Mouse (Mus musculus): ENCODE measurements at regions not wholly inside any gene's neighbourhood (a gene's known extent, or its start where the extent isn't known, plus 50 kb on each side); places are given as distances from the start of the nearest gene placed in this dataset.

DNA sequence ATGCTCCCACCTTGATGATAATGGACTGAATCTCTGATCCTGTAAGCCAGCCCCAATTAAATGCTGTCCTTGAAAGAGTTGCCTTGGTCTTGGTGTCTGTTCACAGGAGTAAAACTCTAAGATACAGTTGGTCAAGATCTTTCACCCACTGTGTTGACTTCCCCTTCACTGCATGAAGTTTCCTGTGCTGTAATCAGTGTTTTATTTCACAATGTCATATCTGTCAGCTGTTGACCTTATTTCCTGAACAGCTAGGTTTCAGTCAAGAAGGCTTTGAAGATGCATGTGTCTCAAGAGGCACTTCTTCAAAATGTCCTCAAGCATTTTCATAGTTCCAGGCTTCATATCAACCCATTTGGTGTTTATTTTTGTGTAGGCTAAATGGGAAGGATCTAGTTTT lies 597.3 kb upstream of the Fam92a start:
- DNase-seq, result no peak

DNA sequence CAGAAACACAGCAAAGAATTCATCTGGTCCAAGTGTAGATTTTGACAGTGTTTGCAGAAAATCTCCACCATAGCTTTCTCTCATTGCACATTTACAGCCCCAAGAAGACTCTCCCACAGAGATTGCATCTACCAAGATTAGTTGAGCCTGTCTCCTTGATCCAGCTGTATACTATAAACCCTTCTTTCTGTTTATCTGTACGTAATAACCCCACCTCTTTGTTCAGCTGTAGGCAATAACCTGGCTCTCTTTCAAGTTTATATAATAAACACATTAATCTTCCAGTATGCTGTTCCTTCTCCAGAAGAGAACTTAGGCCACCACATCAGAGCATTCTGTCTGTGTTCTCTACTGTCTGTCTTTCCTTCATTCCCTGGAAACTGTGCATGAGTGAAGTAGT lies 594.9 kb upstream of the Fam92a start:
- no peak for DNase-seq

DNA sequence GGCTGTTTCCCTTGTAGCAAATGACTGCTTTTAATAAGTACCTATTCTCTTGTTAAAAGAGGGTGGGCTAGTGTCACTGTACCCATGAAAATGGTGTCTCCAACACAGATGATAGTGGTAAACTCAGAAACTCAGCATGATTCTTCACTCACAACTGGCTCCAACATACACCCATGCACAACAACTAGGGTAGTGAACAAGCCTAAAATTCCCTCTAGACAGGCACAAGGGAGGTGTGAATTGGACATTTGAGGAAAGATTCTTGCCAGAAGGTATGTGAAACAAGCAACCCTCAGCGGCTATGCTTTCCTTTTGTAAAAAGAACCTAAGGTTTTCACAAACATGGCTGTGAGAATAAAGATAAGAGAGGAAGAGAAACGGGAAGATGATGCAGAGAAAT lies 579.0 kb upstream of the Fam92a start:
- no peak for DNase-seq

DNA sequence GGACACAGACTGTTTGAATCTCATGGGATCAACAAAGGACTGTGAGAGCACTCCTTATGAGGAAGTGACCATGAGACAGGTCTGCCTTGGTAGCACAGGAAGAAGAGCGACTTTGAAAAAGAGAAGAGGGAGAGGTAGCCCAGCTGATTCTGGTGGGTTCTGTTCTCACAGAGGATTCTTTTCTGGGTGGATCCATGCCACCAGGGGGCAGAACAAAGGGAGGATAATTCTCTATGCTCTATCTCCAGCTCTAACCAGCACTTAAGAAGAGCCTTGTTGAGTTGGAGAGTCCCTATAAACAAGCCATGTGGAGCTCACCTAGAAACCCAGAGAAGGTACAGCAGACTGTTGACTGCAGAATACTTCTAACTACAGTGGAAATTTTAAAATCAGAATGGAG lies 578.1 kb upstream of the Fam92a start:
- DNase-seq, result no peak

DNA sequence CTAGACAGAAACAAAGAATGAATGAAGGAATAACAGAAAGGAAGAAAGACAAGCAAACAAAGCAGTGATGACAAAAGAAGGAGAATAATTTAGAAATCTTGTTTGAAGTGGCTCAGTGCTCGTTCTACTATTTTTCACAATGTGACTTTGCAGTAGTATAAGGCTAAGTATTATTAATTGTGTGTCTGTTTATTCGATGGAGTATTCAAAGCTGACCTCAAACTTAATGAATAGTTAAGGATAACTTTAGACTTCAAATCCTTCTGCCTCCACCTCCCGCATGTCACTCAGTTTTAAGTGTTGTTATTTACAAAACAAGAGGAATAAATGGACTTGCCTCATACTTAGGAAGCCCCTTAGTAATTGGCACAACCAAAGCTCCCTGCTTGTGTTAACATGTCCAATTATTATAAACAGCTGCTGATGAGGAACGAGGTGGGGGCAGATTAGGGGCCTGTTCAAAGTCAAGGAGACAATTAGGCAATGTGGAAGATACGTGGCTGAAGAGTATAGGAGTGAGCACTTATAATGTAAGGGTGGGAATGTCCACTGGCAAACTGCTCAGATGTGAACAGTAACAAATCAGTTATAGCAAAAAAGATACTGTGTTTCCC lies 572.0 kb upstream of the Fam92a start:
- DNase-seq, result no peak

DNA sequence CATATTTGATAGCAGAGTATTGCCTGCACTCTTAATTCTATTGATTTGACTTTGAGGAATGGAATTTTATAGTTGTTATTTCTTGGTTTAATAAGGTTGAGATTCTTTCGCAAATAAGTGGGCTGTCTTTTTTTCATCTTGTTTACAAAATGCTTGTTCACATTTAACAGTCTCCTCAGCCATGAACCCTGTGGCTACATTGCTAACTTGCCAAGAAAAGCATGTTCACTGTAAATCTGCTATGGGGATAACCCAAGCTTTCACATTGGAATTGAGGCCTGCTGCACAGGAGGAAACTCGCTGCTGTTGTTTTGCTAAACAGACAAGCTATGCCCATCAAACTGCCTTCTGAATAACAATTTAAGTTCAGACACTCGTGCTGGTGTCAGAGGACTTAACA lies 564.6 kb upstream of the Fam92a start:
- no peak for DNase-seq

DNA sequence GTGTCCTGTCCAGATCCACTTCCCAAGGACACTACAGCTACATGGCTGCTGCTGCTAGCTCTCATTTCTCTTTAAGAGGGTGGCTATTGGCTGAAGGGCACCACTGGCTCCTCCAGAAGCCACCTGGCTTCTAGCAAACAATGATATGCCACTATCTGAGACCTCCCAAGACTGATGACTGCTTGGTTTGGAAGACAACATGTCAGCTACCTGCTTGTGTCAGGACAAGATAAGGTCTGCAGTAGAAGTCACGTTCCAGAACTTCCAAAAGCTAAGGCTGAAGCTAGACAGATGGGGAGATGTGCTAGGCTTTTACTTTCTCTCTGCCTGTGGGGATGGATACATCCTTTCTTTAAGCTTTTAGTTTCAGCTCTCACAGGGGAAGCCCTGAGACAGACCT lies 528.4 kb upstream of the Fam92a start:
- DNase-seq, result no peak

DNA sequence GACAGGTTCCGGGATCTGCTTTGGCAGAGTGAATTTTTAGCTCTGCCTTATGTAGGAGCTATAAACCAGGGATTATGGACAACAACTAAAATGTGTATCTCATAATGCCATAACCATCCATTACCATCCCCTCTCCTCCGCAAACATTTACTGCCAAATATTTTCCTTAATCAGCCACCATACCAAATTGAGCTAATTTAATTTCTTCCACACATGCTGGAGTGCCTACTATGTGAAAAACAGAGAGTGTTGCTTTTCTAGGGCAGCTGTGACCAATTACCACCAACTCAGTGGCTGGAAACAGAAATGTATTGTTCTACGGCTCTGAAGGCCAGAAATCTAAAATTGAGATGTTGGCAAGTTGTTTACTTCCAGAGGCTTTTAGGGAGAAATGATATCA lies 506.0 kb upstream of the Fam92a start:
- DNase-seq, result no peak

DNA sequence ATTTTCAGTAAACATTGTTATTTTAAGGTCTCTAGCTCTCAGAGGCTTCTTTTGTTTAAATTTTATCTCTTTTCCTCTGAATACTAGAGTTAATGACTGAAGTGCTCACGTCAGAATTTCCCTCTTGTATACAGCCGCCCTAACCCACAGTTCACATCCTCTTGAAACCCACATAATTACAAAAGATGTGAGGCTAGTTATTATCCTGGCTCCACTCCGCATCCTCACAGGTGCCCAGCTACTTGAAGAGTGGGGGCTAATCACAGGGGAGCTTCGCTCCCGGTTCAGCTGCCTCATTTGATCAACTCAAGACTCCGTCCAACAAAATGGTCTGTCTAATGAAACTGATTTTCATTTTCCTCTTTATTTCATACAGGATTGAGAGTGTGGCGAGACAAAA lies 499.6 kb upstream of the Fam92a start:
- no peak for DNase-seq

DNA sequence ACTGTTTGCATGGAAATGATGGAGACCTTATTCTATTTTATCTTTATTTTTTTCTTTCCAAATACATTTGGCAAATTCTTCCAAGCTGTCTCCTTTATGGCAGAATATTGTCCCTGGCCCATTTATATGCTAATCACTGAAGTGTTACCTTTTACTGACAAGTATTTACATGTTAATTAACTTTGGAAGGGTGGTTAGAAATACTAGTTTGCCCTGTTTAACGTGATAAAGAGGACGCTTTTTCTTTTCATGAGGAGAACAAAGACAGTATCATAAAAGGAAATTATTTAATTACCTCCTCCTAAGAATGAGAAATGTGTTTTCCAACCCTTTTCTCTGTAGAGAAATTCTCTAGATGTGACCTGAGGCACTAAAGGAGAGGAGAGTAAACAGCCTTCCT lies 491.4 kb upstream of the Fam92a start:
- no peak for DNase-seq

DNA sequence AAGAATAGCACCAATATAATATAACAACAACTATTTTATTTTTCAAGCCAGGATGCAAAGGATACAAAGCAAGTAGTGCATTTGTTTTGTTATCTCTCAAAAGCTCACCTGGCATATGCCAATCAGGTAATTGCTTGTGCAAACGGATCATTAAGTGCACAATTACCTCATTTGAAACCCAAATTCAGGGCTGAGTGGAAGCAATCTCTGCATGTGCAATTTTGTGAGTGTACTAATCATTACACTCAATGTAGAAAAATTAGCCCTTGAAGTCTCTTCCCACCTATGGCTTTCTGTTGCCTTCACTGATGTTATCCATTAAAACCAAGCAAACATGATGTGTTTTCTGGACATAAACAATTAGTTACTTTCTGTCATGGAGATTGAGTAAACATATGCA lies 490.9 kb upstream of the Fam92a start:
- DNase-seq, result no peak

DNA sequence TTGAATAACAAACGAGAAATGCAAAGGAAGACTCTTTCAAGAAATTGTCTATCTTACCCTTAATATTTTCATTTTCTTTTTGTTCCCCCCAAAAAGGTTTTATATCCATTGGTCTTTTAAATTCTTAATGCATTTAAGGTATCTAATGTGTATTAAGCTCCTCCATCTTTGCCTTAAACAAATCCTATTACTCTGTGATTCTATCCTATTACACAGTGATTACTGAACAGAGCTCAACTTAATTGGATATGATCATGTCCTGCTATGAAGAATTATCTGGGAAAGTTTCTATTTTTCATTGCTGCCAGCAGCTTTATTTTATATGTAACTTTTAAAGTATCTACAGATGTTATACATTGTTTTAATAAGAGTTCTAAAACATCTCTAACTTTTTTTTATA lies 487.3 kb upstream of the Fam92a start:
- DNase-seq, result no peak

DNA sequence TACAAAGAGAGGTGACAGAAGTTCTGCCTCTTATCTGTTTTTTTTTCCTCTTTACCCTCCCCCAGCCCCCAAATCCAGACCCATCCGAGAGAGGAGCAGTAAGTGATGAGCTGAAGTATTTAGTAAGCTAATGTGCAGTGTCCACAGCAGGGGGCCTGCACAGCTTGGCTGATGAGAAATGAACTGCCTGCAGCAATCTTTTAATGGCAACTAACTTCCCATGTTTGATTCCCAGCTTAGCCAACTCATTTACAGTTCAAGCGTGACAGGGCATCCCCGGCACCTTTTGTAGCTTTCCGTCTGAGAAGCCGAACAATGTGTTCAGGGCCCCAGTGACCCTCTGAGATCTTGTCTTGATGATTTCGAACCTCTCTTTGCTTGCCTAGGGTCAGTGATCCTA lies 486.8 kb upstream of the Fam92a start:
- no peak for DNase-seq

DNA sequence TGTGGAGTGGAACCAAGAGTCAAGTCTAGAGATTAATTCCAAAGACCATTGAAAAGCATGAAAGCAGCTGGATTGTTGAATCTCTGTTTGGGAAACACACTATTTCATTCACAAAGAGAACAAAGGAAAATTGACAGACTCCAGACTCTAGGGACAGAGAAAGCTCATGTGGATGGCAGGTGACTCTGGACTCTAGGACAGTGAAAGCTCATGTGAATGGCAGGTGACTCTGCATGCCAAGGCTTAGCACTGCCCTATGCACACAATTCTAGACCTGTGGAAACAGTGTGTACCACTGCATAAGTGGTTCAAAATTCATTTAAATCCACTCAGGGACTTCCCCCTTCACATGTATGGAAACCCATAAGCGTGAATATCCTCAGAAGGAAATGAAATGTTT lies 486.0 kb upstream of the Fam92a start:
- DNase-seq, result no peak

DNA sequence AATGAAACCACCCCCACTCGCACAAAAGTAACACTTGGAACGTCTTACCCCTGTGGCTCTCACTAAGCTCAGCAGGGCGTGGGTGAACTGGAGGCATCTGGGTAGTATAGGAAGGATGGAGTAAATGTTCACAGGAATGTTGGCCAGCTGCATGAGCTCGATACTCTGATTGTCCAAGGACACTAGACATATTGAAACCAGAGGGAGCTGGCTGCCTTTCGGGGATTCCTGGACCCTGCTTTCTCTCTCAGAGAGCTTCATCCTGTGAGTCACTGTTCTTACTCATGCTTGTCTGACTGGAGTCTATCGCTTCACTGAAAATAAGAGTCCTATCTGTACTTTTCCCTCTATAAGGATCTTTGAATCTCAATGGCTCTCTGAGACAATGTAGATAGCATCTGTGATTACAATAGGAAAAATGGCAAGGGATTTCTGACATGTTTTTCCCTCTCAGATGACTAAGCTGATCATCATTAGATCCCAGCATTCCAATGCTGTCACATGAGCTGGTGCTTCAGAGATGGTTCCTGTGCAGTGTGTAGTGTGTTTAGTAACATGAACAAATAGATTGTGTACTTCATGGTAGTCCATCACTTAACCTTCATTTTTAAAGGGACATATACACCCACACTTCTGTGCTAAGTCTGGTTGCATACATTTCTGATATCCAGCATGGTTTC lies 485.2 kb upstream of the Fam92a start:
- DNase-seq, result no peak

DNA sequence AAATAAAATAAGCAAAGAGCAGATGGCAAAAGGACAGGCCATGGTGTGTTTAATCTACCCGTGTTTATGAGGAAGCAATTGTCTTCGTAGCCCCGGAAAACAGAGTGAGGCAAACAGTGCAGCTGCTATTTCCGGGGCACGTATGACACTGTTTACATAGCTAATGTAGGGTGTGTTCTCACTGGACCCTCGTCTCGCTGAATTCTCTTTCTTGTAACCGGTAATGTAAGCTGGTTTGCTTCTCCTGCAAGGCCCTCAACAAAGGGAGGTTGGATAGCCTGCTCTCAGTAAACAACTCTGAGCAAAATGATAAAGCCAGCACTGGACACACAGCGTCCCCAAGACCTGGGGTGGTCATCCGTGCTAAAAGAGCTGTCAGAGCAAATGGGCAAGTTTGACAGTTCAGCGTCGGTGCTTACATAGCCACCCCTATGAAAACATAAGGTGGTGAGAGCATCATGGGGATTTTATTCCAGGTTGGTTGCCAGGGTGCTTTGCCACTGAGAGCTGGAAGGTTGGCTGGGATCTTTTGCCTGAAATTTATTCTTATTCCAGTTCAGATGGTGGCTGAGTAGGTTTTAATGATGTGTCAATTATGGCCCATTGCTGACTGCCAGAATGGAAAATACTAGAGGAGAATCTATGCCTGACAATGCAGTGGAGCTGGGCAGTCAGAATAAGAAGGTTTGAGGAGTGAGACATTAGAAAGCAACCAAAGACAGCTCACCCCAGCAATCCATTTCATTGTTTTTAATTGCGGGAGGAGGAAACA lies 483.8 kb upstream of the Fam92a start:
- DNase-seq, result no peak

DNA sequence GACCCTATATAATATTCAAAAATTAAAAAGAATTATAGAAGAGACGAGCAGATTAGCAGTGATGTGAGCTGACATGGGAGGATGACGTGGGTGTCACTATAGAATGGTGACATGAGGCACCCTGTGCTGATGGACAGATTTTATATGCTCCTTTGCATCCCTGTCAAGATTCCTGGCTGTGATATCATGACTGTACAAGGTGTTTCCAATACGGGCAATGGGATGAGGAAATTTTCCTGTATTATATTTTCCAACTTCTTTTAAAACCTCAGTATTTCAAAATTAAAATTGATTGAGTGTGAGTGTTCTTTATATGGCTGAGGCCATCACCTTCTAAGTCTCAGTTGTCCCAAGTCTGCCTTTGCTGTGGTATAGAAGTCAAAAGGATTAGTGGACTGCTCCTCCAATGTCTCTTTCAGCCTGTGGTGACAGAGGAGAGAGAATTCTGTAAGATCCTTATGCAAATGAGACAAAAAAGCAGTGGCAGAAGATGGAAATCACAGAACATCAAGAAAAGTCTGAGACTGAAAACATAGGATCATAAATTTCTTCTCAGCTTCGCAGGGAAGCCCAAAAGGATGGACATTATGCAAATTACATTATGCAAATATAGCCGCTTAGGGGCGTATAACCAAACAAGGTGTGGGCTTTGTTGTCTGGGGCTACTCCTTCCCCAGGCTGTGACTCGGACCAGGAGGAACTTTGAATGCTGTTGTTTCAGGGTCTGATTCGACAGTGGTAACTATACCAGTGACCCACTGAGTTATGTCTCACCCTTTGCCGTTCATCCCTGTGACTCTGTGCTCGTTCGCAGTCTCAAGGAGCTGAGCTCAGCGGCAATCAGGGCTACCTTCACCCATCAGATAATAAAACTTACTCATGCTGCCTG lies 483.0 kb upstream of the Fam92a start:
- no peak for DNase-seq

DNA sequence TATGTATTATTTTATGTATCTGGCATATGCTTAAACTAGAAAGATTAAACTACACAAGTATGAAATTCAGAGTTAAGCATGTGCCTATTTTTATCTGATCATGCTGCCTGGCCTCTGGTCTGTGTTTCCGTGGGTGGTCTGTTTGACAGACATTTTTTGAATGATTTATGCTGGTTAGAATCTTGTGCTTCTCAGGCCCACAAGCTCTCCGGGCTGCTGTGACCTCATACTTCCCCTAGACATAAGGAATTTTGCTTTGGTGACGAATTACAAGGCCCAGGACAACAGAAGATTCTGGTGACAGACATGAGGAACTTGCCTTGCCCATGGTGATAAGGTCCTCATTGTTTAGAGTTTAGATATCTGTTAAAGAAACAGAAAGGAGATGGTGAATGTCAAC lies 475.9 kb upstream of the Fam92a start:
- DNase-seq, result no peak

DNA sequence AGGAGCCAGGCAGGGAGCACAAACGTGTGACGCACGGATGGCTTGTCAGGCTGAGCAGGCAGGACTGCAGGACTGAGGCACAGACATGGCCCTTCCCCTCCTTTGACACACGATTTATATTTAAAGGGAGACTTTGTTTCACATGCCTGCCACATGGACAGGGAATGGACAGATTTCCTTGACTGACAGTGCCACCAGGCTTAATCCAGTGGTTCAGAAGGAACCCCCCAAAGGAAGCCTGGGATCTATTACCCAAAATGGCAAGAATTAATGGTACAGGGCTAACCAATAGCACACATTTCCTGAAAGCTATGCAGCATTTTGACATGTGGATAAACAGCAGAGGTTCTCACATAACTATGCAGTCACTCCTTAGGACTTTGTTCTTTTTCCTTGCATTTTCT lies 470.7 kb upstream of the Fam92a start:
- DNase-seq, result no peak

DNA sequence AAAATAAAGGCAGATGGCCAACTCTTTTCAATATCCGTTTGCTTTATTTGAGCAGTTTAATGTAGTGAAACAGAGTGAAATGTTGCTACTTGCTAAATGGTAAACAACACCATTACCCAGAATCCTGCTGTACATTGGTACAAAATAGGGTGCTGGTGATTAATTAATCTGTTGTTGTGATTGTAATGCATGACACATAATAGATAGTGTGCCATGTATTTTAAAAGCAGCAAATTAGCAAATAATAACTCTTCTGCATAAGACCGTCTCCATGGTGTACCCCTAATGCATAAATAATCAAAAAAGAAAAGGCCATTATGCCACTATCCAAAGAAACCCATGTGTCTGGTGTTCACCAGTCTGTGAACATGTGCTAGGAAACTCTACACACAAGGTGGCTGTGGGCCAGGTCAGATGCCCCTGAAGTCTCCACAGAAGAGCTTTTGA lies 457.6 kb upstream of the Fam92a start:
- DNase-seq, result no peak

DNA sequence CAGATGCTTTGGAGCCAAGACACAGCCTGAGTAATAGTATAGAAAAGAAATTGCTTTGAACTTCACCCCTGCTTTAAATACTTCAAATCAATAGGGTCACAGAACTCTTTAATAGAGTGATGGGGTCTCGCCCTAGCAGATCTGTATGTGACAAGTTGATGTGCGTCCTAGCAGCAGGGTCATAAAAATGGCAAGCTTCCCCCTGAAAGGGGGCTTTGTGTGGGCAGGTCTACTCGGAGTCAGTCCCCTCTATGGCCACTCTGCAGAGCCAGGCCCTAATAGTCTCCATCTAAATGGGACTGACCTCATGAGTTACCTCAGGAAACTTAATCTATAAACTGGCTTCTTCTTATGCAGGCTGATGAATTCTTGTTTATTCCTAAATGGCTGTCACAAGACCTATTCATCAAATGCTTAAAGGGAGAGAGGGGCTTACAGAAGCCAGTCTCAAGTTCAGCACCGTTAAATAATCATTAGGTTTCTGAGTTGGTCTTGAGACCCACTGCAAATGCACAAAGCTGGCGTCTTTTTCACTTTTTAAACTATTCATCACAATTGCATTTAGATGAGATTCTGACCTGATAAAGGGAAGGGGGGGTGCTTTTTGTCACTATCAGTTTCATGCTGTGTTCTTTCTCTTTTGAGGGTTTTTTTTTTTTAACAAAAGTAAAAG lies 457.0 kb upstream of the Fam92a start:
- no peak for DNase-seq

DNA sequence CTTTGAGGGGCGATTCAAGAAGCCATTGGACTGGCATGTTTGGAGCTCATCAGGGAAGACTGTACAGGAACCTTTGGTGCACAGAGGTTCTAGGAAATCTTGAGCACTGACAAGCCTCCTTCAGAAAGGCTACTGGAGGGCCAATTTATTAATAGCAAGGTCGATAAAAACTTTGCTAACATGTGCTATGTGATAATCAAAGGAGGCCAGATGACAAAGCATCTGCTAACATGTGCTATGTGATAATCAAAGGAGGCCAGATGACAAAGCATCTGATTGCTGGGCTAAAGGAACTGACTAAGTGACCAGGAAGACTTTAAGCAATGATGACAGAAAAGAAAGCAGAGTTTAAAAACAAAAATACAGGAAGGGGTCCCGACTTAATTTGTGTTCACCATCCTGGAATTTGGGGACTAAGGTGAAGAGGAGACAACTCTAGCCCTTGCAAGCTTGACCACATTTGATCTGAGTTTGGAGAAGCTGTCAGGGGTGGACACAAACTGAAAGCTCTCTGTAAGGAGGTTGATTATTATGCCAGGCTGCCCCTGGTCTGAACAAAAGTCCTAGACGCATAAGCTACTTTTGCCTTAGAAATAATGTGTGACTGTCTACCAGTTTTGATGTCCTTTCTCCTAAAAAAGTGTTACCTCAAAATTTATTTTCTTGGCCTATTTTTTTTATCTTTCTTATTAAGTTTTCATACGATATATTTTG lies 455.5 kb upstream of the Fam92a start:
- no peak for DNase-seq
